Mouse (Mus musculus): ENCODE measurements at regions not wholly inside any gene's neighbourhood (a gene's known extent, or its start where the extent isn't known, plus 50 kb on each side); places are given as distances from the start of the nearest gene placed in this dataset.

- Histone ChIP-seq H3K36me3 (ENCODE audit: inconsistent target) (no peaks in the 10 kb centered on the region), H3K4me3 (ENCODE audit: inconsistent target) (no peak overlapping the region), H3K79me2 (ENCODE audit: inconsistent target) (no peaks in the 10 kb centered on the region), H3K27ac (no peak overlapping the region)
These were observed 874.1 kb upstream of the Gje1 start for GRCm38 (mm10) chr10:15592161-15592560.

- no peak overlapping the region for H3K4me3 ChIP-seq (ENCODE audit: inconsistent target)
- WGBS (ENCODE audit: missing documents), result 77% methylated on average over 6 of the region's 6 CpGs
- H3K79me2 ChIP-seq (ENCODE audit: inconsistent target), result no peaks in the 10 kb centered on the region
- H3K27ac ChIP-seq, result no peak overlapping the region
- no peaks in the 10 kb centered on the region for H3K36me3 ChIP-seq (ENCODE audit: inconsistent target)
These were observed 868.1 kb upstream of the Gje1 start for GRCm38 (mm10) chr10:15586081-15586480.

GRCm38 (mm10) chr10:15564119-15564518 lies 846.1 kb upstream of the Gje1 start:
- Histone ChIP-seq H3K27ac (no peak overlapping the region), H3K36me3 (ENCODE audit: inconsistent target) (no peaks in the 10 kb centered on the region), H3K79me2 (ENCODE audit: inconsistent target) (no peaks in the 10 kb centered on the region), H3K4me3 (ENCODE audit: inconsistent target) (no peak overlapping the region)

- H3K79me2 ChIP-seq (ENCODE audit: inconsistent target), result no peaks in the 10 kb centered on the region
- no peak overlapping the region for H3K4me3 ChIP-seq (ENCODE audit: inconsistent target)
- WGBS (ENCODE audit: missing documents), result 90% methylated on average over 3 of the region's 3 CpGs
- H3K36me3 ChIP-seq (ENCODE audit: inconsistent target), result no peaks in the 10 kb centered on the region
- no peak overlapping the region for H3K27ac ChIP-seq
These were observed 835.5 kb upstream of the Gje1 start for GRCm38 (mm10) chr10:15553407-15554064.

GRCm38 (mm10) chr10:15541797-15542350 lies 823.9 kb upstream of the Gje1 start:
- Histone ChIP-seq H3K27ac (no peak overlapping the region), H3K4me3 (ENCODE audit: inconsistent target) (no peak overlapping the region), H3K79me2 (ENCODE audit: inconsistent target) (no peaks in the 10 kb centered on the region), H3K36me3 (ENCODE audit: inconsistent target) (no peaks in the 10 kb centered on the region)
- WGBS (ENCODE audit: missing documents), result 90% methylated on average over 2 of the region's 2 CpGs

- H3K4me3 ChIP-seq (ENCODE audit: inconsistent target), result no peak overlapping the region
- H3K79me2 ChIP-seq (ENCODE audit: inconsistent target), result no peaks in the 10 kb centered on the region
- no peak overlapping the region for H3K27ac ChIP-seq
- no peaks in the 10 kb centered on the region for H3K36me3 ChIP-seq (ENCODE audit: inconsistent target)
- WGBS (ENCODE audit: missing documents), result 94% methylated on average over 4 of the region's 4 CpGs
These were observed 822.9 kb upstream of the Gje1 start for GRCm38 (mm10) chr10:15540780-15541426.

GRCm38 (mm10) chr10:15536053-15536452 lies 818.0 kb upstream of the Gje1 start:
- Histone ChIP-seq H3K36me3 (ENCODE audit: inconsistent target) (no peaks in the 10 kb centered on the region), H3K79me2 (ENCODE audit: inconsistent target) (no peaks in the 10 kb centered on the region), H3K27ac (no peak overlapping the region), H3K4me3 (ENCODE audit: inconsistent target) (no peak overlapping the region)
- 85% methylated on average over 1 of the region's 2 CpGs for WGBS (ENCODE audit: missing documents)

GRCm38 (mm10) chr10:15487367-15487766 lies 769.4 kb upstream of the Gje1 start:
- 89% methylated on average over 2 of the region's 2 CpGs for WGBS (ENCODE audit: missing documents)
- no peak overlapping the region for H3K27ac ChIP-seq

GRCm38 (mm10) chr10:15443281-15443680 lies 725.3 kb upstream of the Gje1 start:
- Histone ChIP-seq H3K27ac (no peak overlapping the region), H3K4me3 (ENCODE audit: inconsistent target) (no peak overlapping the region)
- WGBS (ENCODE audit: missing documents), result 90% methylated on average over 2 of the region's 2 CpGs

More at GRCm38 (mm10) chr10:15487367-15487766, 769.4 kb upstream of the Gje1 start:
- H3K4me3 ChIP-seq (ENCODE audit: inconsistent target), result no peak overlapping the region
- H3K36me3 ChIP-seq (ENCODE audit: inconsistent target), result no peaks in the 10 kb centered on the region
- H3K79me2 ChIP-seq (ENCODE audit: inconsistent target), result no peaks in the 10 kb centered on the region

GRCm38 (mm10) chr10:15441216-15441615 lies 723.2 kb upstream of the Gje1 start:
- H3K4me3 ChIP-seq (ENCODE audit: inconsistent target), result no peak overlapping the region
- 91% methylated on average over 1 of the region's 1 CpGs for WGBS (ENCODE audit: missing documents)

More at GRCm38 (mm10) chr10:15443281-15443680, 725.3 kb upstream of the Gje1 start:
- Histone ChIP-seq H3K36me3 (ENCODE audit: inconsistent target) (no peaks in the 10 kb centered on the region), H3K79me2 (ENCODE audit: inconsistent target) (no peaks in the 10 kb centered on the region)

GRCm38 (mm10) chr10:15426746-15427145 lies 708.7 kb upstream of the Gje1 start:
- 22% methylated on average over 2 of the region's 2 CpGs for WGBS (ENCODE audit: missing documents)
- no peaks in the 10 kb centered on the region for H3K79me2 ChIP-seq (ENCODE audit: inconsistent target)

More at GRCm38 (mm10) chr10:15441216-15441615, 723.2 kb upstream of the Gje1 start:
- Histone ChIP-seq H3K79me2 (ENCODE audit: inconsistent target) (no peaks in the 10 kb centered on the region), H3K27ac (no peak overlapping the region), H3K36me3 (ENCODE audit: inconsistent target) (no peaks in the 10 kb centered on the region)

GRCm38 (mm10) chr10:15406211-15406610 lies 688.2 kb upstream of the Gje1 start:
- WGBS (ENCODE audit: missing documents), result 100% methylated on average over 1 of the region's 2 CpGs
- Histone ChIP-seq H3K27ac (no peak overlapping the region), H3K79me2 (ENCODE audit: inconsistent target) (no peaks in the 10 kb centered on the region)

More at GRCm38 (mm10) chr10:15426746-15427145, 708.7 kb upstream of the Gje1 start:
- Histone ChIP-seq H3K4me3 (ENCODE audit: inconsistent target) (no peak overlapping the region), H3K36me3 (ENCODE audit: inconsistent target) (no peaks in the 10 kb centered on the region), H3K27ac (no peak overlapping the region)

GRCm38 (mm10) chr10:15405706-15406105 lies 687.7 kb upstream of the Gje1 start:
- no peak overlapping the region for H3K4me3 ChIP-seq (ENCODE audit: inconsistent target)
- H3K79me2 ChIP-seq (ENCODE audit: inconsistent target), result no peaks in the 10 kb centered on the region
- 89% methylated on average over 3 of the region's 3 CpGs for WGBS (ENCODE audit: missing documents)
- no peaks in the 10 kb centered on the region for H3K36me3 ChIP-seq (ENCODE audit: inconsistent target)
- H3K27ac ChIP-seq, result no peak overlapping the region

More at GRCm38 (mm10) chr10:15406211-15406610, 688.2 kb upstream of the Gje1 start:
- no peaks in the 10 kb centered on the region for H3K36me3 ChIP-seq (ENCODE audit: inconsistent target)
- H3K4me3 ChIP-seq (ENCODE audit: inconsistent target), result no peak overlapping the region

- no peak overlapping the region for H3K4me3 ChIP-seq (ENCODE audit: inconsistent target)
- H3K79me2 ChIP-seq (ENCODE audit: inconsistent target), result no peaks in the 10 kb centered on the region
- no peak overlapping the region for H3K27ac ChIP-seq
- H3K36me3 ChIP-seq (ENCODE audit: inconsistent target), result no peaks in the 10 kb centered on the region
These were observed 682.0 kb upstream of the Gje1 start for GRCm38 (mm10) chr10:15399964-15400363.

GRCm38 (mm10) chr10:15397114-15397513 lies 679.1 kb upstream of the Gje1 start:
- no peaks in the 10 kb centered on the region for H3K79me2 ChIP-seq (ENCODE audit: inconsistent target)
- WGBS (ENCODE audit: missing documents), result 100% methylated on average over 1 of the region's 1 CpGs
- no peak overlapping the region for H3K4me3 ChIP-seq (ENCODE audit: inconsistent target)
- no peak overlapping the region for H3K27ac ChIP-seq
- no peaks in the 10 kb centered on the region for H3K36me3 ChIP-seq (ENCODE audit: inconsistent target)

Data from macrophage (primary cell).